Mouse (Mus musculus) stomach, embryonic 14.5 days (tissue): Measurements from ENCODE around the gene Slco2a1. TPM values are rescaled to one million over a fixed set of nuclear protein-coding genes. Genes with fewer than 3 reads are reported as not detected.

ENCODE experiments used
- ATAC-seq: fragments of 200-750 bp; cut with Nextera tagmentation; 2 replicates; pipeline ENCODE4 v1.8.0; 2017; ENCODE audit warnings: low read depth, moderate TSS enrichment; ENCODE audit not compliant: insufficient number of reproducible peaks, insufficient read depth, low FRiP score
- H3K27ac ChIP-seq: fragments of 300-500 bp; sonication (generic); 2 replicates; pipeline ENCODE4 v1.5.1; 2014; ENCODE audit warnings: mild to moderate bottlenecking, low read length, moderate library complexity, mixed read lengths
- H3K27me3 ChIP-seq: fragments of 300-500 bp; sonication (generic); 2 replicates; pipeline ENCODE4 v1.6.1; 2014; ENCODE audit warnings: low read length, control low read depth, mixed read lengths; ENCODE audit not compliant: control insufficient read depth, insufficient read depth
- H3K36me3 ChIP-seq: fragments of 300-500 bp; sonication (generic); 2 replicates; pipeline ENCODE4 v1.6.1; 2014; ENCODE audit warnings: mild to moderate bottlenecking, control low read depth, low read length, moderate library complexity, mixed read lengths; ENCODE audit not compliant: control insufficient read depth, insufficient read depth
- H3K4me1 ChIP-seq: fragments of 300-500 bp; sonication (generic); 2 replicates; pipeline ENCODE4 v1.6.1; 2014; ENCODE audit warnings: low read length, control low read depth, mixed read lengths; ENCODE audit not compliant: control insufficient read depth, insufficient read depth
- H3K4me2 ChIP-seq: fragments of 300-500 bp; sonication (generic); replicated peaks from 2 replicates; pipeline ENCODE4 v1.6.1; 2014; ENCODE audit warnings: low read depth, low read length, control low read depth
- H3K4me3 ChIP-seq: fragments of 300-500 bp; sonication (generic); 2 replicates; pipeline ENCODE4 v1.5.1; 2014; ENCODE audit warnings: low read depth, low read length, control low read depth
- H3K9ac ChIP-seq: fragments of 300-500 bp; sonication (generic); replicated peaks from 2 replicates; pipeline ENCODE4 v1.6.1; 2014; ENCODE audit warnings: low read depth, mild to moderate bottlenecking, control low read depth, low read length, moderate library complexity, mixed read lengths
- H3K9me3 ChIP-seq: fragments of 300-500 bp; sonication (generic); 2 replicates; pipeline ENCODE4 v1.6.1; 2016; ENCODE audit warnings: low read depth, low read length, control low read depth; ENCODE audit not compliant: control insufficient read depth
- WGBS: fragments of 180-500 bp; shearing (Covaris S2); extraction: QIAGEN DNeasy Blood & Tissue Kit; methylation state at CpG from one replicate; pipeline ENCODE4 v1.1.7; 2014; 5-methylcytosine and 5-hydroxymethylcytosine counted together
- polyA plus RNA-seq: library from polyadenylated mRNA; unstranded; fragments of >200 nt; fragmentation: Nextera tagmentation; extraction: Ambion mirVana; gene quantifications from 2 replicates; pipeline ENCODE4 v1.2.1, GENCODE M21; 2014

Slco2a1 gene
- polyA plus RNA-seq, 1 experiment from 2014 or later, result 9.1 TPM

- 88% methylated on average over 5 of the region's 5 CpGs for whole genome bisulfite sequencing
- no peak for ATAC-seq
- no peaks in the 10 kb centered on the region for H3K27me3 ChIP-seq
- H3K4me2 ChIP-seq, result no peak overlapping the region
- no peaks in the 10 kb centered on the region for H3K36me3 ChIP-seq
- no peaks in the 10 kb centered on the region for H3K9me3 ChIP-seq
- H3K4me3 ChIP-seq, result no peak overlapping the region
- H3K4me1 ChIP-seq, result no peaks in the 10 kb centered on the region
- H3K9ac ChIP-seq, result no peak overlapping the region
- no peak overlapping the region for H3K27ac ChIP-seq
Observed at GRCm38 (mm10) chr9:103056164-103056563, 67.7 kb downstream of the Slco2a1 start.

- H3K9ac ChIP-seq, result no peak overlapping the region
- H3K27ac ChIP-seq, result no peak overlapping the region
- no peaks in the 10 kb centered on the region for H3K9me3 ChIP-seq
- no peaks in the 10 kb centered on the region for H3K4me1 ChIP-seq
- H3K27me3 ChIP-seq, result no peaks in the 10 kb centered on the region
- 50% methylated on average over 2 of the region's 2 CpGs for WGBS
- no peak overlapping the region for H3K4me3 ChIP-seq
- H3K36me3 ChIP-seq, result no peaks in the 10 kb centered on the region
- no peak overlapping the region for H3K4me2 ChIP-seq
- no peak for ATAC-seq
Observed at GRCm38 (mm10) chr9:103060551-103060950, 72.0 kb downstream of the Slco2a1 start.

DNA sequence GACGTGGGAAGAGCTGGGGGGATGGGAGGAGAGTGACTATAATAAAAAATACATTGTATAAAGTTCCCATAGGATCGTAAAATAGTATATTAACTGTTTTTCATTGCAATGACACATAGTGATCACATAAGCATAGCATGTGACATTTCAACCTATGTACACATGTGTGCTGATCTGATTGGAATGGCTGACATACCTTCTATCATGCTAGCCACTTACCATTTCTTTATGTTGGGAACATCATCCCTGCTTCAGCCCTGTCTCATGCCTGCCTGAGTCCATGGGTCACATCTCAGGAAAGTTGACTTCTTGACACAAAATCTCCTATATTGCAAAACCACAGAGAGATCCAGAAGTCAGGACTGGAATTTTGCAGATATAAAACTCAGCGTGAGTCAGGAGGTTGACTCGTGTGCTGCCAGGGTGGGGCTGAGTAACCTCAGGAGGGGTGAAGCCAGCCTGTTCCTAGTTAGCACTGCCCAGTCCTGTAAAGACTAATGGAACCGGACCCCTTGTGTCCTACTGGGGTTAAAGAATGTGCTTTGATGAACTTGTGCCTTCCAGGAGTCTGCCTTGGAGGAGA is 73.0 kb downstream of the Slco2a1 start:
- no peak for ATAC-seq
- Histone ChIP-seq H3K9ac (no peak overlapping the region), H3K27me3 (no peaks in the 10 kb centered on the region), H3K4me3 (no peak overlapping the region), H3K27ac (no peak overlapping the region), H3K36me3 (no peaks in the 10 kb centered on the region), H3K4me2 (no peak overlapping the region), H3K9me3 (no peaks in the 10 kb centered on the region), H3K4me1 (no peaks in the 10 kb centered on the region)
- WGBS, result 62% methylated on average over 5 of the region's 5 CpGs

DNA sequence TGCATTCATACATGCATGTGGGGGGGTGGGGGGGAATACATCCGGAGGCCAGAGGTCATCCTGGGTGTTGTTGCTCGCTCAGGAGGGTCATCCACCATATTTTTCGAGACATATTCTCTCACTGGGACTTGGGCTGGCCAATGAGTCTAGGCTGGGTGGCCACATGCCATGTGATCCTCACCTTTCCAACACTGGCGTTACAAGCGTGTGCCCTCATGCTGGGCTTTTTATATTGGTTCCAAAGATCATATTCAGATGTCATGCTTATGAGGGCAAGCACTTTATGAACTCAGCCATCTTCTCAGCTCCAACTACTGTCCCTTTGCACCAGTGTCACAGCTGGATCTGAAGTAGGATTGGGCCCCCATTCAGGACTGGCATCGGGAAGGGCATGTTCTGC is 75.1 kb downstream of the Slco2a1 start:
- WGBS, result 92% methylated on average over 6 of the region's 6 CpGs
- Histone ChIP-seq H3K36me3 (no peaks in the 10 kb centered on the region), H3K9me3 (no peaks in the 10 kb centered on the region), H3K27ac (no peak overlapping the region), H3K4me1 (no peaks in the 10 kb centered on the region), H3K4me2 (no peak overlapping the region), H3K27me3 (no peaks in the 10 kb centered on the region), H3K9ac (no peak overlapping the region), H3K4me3 (no peak overlapping the region)
- ATAC-seq, result no peak

DNA sequence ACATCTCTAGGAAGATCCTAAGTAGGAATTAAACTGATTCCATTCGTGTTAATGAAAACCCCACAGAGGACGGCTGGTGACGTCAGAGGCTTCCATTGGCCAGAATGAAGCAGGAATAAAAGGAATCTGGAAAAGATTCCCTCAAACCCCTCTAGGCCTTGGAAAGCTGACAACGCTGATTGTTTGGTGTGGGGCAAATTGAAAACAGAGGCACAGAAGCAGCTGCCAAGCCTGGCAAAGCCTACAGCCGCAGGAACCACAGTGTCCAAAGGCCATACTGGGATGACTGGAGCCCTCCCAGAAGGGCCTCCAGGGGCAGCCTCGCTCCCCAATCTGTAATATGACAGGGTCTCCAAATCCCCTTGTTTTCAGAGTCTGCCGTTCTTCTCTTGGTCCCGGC is 78.3 kb downstream of the Slco2a1 start:
- no peak overlapping the region for H3K9ac ChIP-seq
- H3K9me3 ChIP-seq, result no peaks in the 10 kb centered on the region
- H3K4me2 ChIP-seq, result no peak overlapping the region
- H3K27ac ChIP-seq, result no peak overlapping the region
- H3K4me1 ChIP-seq, result no peaks in the 10 kb centered on the region
- WGBS, result 89% methylated on average over 8 of the region's 8 CpGs
- H3K4me3 ChIP-seq, result no peak overlapping the region
- no peaks in the 10 kb centered on the region for H3K27me3 ChIP-seq
- ATAC-seq, result no peak
- no peaks in the 10 kb centered on the region for H3K36me3 ChIP-seq

- no peak overlapping the region for H3K4me2 ChIP-seq
- H3K9me3 ChIP-seq, result no peaks in the 10 kb centered on the region
- WGBS, result 90% methylated on average over 11 of the region's 11 CpGs
- H3K27ac ChIP-seq, result no peak overlapping the region
- H3K9ac ChIP-seq, result no peak overlapping the region
- no peaks in the 10 kb centered on the region for H3K27me3 ChIP-seq
- no peak for ATAC-seq
- no peaks in the 10 kb centered on the region for H3K36me3 ChIP-seq
- H3K4me3 ChIP-seq, result no peak overlapping the region
- H3K4me1 ChIP-seq, result no peaks in the 10 kb centered on the region
Observed at GRCm38 (mm10) chr9:103067651-103068050, 79.1 kb downstream of the Slco2a1 start.

- Histone ChIP-seq H3K27me3 (no peaks in the 10 kb centered on the region), H3K4me1 (no peaks in the 10 kb centered on the region), H3K9ac (no peak overlapping the region), H3K4me2 (no peak overlapping the region), H3K27ac (no peak overlapping the region), H3K9me3 (no peaks in the 10 kb centered on the region), H3K4me3 (no peak overlapping the region), H3K36me3 (no peaks in the 10 kb centered on the region)
- WGBS, result 94% methylated on average over 8 of the region's 8 CpGs
- ATAC-seq, result no peak
Observed at GRCm38 (mm10) chr9:103068769-103069168, 80.3 kb downstream of the Slco2a1 start.

DNA sequence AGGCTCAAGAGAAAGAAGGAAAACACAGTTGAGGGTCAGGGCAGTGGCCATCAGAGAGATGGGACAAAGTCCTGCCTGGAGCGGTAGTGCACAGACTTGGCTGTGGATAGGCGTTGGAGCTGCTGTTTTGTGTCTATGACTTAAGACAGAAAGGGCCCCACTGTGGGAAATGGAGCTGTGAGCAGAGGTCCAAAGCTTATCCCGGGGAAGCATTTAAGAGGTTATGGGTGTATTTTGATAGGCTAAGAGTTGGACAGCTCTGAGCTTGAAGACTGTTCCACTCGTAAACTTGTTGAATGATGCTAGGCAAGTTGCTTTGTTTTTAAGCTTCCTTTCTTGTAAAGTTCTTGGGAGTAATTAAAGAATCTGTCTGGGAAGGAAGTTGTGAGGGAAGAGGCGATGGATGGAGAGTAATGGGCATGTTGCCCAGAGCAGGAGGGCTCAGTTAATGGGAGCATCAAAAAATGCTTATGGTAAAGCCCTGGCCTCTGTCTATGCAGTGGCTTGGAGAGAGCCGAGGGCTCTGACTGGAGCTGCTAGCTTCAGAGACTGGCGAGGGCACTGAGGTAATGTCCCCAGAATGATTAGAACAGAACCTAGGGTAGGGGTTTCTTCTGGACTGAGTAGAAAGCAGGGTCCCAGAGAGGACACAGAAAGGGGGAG is 83.2 kb downstream of the Slco2a1 start:
- H3K27ac ChIP-seq, result no peak overlapping the region
- ATAC-seq, result no peak; the same call in 1 of the 2 replicates

DNA sequence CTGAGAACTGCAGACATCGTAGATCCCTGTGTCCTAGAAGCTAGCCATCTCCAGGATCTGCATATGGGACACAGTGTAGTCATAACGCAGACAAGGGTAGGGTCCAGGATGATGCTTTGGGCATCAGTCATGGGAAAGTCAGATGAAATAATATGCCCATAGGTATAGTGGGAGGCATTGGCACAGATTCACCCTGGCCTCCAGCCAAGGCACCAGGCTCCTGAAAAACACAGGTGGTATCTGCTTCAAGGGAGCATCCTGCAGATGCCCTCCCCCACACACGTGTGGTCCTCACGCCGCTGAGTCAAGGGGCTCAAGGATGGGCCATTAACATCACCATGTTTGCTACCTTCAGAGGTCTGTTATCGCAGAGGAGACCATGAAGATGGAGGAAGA is 83.7 kb downstream of the Slco2a1 start:
- Histone ChIP-seq H3K4me2 (no peak overlapping the region), H3K27ac (no peak overlapping the region), H3K9me3 (no peaks in the 10 kb centered on the region), H3K9ac (no peak overlapping the region), H3K4me3 (no peak overlapping the region), H3K27me3 (no peaks in the 10 kb centered on the region), H3K36me3 (no peaks in the 10 kb centered on the region), H3K4me1 (no peaks in the 10 kb centered on the region)
- no peak for ATAC-seq
- 82% methylated on average over 6 of the region's 6 CpGs for WGBS

More for the DNA sequence above, 83.2 kb downstream of the Slco2a1 start:
- Histone ChIP-seq H3K4me3 (no peak overlapping the region), H3K36me3 (no peaks in the 10 kb centered on the region), H3K4me1 (no peaks in the 10 kb centered on the region), H3K9ac (no peak overlapping the region), H3K4me2 (no peak overlapping the region), H3K27me3 (no peaks in the 10 kb centered on the region), H3K9me3 (no peaks in the 10 kb centered on the region)
- WGBS, result 70% methylated on average over 7 of the region's 7 CpGs
